Mouse (Mus musculus): ENCODE measurements around the gene Brpf1.

Brpf1 gene

DNA sequence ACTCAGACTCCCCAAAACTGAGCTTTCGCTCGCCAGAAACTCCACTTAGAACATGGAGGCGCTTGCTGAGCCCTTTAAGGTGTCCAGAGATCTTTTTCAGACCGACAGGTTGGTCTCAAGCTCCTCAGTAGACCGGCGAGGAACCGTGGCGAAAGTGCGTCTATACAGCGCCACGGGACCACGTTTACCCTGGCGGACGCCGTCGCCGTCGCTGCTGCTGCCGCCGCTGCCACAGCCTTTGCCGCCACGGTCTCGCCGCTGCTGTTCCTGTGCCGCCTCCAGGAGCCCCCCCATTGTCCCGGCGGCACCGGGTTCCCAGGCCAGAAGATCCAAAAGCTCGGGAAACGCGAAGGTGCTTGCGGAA, at the start of gene Brpf1:
Brpf1 (plus strand) TSS at position 152 of the 364 bp plus-strand sequence.
- no peak for DNase-seq (ENCODE audit: low spot score in 2 of 2)

DNA sequence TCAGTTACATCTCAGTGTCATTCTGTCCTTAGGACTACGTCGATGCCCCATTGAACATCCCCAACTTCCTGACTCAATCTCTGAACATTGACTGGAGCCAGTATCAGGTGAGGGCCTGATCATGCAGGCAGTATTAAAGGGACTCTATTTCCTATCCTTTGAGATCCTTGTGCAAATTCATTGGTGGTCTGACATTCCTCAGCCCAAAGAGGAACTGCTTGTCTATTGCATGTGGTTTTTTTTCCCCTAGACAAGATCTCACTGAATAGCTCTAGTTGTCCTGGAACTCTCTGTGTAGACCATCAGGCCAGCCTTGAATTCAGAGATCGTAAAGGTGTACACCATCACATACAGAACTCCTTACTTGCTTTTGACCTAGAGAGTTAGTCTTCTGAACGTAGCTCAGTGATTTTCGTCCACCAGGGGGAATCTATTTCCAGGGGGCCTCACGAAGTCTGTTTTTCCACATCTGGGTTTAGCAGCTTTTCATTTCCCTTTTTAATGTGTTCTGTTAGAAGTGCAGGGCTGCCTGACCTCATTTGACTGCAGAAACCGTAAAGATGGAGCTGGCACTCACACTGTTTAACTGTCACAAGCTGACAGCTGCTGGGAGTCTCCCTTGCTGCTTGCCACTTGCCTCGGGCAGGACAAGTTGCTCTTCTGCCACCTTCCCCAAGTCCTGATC, 45.6 kb upstream of the Brpf1 start:
- DNase-seq (ENCODE audit: low spot score in 2 of 2), result no peak

DNA sequence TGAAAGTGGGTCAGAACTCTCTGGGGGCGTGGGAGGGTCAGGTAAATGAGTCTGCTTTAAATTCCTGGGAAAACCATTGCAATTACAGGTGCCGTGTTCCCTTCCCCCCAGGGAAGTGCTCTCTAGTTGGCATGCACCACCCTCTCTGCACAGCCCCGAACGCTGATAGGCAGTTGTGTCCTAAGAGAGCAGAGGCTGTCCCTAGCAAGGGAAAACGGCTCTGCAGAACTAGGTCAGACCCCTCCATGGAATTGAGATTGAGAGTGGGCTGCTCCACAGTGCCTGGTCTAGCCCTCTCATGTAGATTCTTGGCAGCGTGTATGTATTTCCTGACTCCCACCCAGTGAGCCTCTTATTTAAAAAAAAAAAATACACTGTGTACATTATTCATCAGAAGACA, 43.4 kb upstream of the Brpf1 start:
- no peak for DNase-seq (ENCODE audit: low spot score in 2 of 2)

DNA sequence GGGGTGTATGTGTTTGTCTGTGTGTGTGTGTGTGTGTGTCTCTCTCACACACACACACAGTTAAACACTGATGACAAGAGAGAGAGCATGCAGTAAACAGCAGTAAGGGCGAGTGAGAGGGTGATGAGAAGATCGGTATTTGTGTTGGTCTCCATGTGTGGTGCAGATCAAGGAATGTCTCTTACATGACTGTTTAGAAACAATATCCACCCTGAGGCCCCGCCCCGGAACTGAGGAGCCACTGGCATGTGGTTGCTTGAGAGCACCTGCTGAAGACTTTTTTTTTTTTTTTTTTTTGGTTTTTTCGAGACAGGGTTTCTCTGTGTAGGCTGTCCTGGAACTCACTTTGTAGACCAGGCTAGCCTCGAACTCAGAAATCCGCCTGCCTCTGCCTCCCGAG, 42.5 kb upstream of the Brpf1 start:
- DNase-seq (ENCODE audit: low spot score in 2 of 2), result no peak

DNA sequence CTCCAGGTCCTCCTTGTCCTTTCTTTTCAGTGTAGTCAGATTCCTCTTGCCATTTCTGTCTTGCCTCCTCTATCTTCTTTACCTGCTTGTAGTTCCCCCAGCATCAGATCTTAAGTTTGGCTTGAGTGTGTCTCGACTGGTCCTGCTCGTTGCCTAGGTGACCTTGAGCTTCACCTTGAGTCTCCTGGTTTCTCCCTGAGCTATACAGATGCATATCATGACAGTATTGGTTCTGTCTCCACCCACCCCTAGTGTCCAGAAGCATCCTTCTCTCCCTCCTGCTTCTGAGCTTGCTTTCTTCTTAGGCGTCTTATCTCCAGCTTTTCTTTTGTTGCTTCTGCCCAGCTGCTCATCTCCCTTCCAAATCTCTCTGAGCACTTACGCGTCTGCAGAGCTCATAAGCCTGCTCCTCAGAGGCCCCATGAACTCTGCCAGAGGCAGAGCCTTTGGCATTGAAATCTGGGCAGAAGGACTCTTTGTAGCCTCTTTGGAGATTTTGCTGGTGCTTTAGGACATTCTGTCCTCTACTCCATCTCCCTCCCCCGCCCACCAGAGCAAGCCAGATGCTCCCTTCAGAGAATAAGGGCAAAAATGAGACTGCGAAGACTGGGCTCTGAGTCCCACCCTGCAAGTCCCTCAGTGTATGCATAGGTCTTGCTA, 39.8 kb upstream of the Brpf1 start:
- no peak for DNase-seq (ENCODE audit: low spot score in 2 of 2)

DNA sequence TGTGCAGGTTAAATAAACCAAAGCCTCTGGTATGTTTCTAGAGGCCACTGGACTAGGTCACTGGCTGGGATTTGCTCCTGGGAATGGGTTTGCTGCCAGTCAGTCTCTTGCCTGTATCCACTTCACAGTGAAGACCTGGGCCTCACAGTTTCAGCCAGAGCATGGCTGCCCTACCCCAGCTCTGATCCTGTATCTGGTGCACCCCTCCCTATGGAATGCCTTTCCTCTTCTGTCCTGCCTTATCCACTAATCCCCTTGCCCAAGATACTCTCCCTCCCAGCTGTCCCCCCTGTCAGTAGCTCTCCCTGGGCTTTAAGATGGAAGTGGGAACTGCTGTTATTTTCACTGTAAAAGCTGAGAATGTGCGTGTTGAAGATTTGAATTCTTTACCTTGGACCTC, 38.9 kb upstream of the Brpf1 start:
- no peak for DNase-seq (ENCODE audit: low spot score in 2 of 2)

DNA sequence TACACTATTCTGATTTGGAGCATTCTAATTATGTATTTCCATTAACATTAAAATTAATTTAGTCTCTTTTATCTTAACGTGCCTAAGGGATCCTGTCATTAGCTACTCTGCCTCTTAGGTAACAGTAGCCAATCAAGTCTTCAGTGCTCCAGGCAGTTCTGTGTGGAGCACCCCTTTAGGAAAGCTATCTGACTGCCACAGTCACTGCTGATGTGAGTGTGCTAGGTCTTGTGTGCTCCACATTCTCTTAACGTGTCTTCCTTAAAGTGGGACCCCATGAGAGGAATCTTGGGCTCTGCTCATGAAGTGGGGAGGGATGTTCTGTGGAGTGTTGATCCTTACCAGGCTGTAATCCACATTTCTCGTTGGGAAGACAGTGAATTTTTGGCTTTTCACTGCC, 34.6 kb upstream of the Brpf1 start:
- no peak for DNase-seq (ENCODE audit: low spot score in 2 of 2)

DNA sequence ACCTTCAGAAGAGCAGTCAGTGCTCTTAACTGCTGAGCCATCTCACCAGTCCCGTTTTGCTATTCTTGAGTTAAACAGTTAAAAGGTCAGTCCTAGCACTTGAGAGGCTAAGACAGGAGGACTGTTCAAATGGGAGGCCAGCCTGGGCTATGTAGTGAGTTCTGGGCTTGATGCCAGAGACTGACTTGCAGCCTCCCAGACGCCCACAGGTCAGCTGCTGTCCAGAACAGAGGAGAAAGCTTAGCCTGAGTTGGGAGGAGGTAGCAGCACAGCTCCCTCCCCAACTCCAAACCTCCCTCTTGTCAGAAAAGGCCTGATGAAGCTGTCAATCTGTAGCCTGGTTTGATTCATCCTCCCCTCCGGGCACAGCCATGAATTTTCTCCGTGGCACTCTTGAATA, 30.1 kb upstream of the Brpf1 start:
- no peak for DNase-seq (ENCODE audit: low spot score in 2 of 2)

DNA sequence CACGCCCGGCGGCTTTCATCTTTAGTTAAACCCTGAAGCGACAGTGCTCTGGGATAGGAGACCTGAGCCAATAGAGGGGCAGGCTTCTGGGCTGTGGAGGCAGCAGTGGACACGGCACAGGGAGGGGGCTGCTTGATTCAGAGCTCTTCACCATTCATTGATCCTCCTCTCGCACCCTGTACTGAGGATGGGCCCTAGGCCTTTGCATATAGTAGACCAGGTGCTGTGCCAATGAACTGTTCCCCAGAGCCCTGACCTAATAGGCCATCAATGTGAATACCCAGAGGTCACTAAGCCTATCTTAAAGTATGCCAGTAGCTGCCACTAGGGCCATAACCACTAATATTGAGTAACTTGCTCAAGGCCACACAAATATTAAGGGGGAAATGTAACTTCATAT, 25.3 kb upstream of the Brpf1 start:
- no peak for DNase-seq (ENCODE audit: low spot score in 2 of 2)

DNA sequence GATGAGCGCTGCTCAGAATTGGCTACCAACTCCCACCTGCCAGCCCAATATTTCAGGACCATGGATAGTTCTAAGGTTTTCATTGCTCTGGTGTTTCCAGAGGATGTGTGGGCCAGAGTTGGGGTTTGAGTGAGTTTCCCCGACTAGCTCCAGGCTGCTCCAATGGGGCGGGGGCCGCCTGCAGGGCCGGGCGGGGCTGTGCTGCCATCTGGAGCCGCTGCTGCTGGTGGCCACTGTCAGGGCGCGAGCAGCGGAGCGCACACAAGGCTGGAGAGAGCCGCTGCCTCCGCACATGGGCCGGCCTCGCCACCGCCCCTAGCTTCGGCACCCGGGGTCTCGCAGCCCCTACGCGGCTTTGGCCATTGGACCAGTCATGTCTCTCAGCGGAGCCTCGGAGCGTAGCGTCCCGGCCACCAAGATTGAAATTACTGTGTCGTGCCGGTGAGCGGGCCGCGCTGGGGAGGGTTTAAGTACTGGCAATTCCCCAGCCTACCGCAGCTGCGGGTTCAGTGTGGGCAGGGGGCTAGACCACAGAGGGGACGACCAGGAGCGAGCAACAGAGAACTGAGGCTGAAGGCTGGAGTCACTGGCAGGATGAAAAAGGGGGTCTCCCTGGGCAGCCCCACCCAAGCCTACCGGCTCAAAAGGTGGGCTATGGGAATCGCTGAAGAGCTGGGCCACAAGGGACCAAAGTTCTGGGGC, 24.7 kb upstream of the Brpf1 start, which contains the start of gene Cpne9:
Cpne9 (plus strand) TSS at position 207 of the 702 bp plus-strand sequence.
- peak; percentile 24 to 40 for DNase-seq (ENCODE audit: low spot score in 2 of 2)

DNA sequence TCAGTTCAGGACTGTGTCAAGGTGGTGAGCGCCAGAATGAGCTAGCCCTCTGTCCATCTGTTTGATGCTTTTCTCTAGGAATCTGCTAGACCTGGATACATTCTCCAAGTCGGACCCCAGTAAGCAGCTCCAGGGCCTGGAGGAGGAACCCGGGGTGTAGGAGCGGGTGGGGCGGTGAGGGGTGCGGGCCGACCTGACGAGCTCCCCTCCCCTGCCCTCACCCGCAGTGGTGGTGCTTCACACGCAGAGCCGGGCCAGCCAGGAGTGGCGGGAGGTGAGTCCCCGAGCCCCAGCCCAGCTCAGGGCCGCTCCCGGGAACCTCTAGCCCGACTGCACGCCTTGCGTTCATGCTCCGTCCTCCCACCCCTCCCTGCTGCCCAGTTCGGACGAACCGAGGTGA, 24.0 kb upstream of the Brpf1 start:
- DNase-seq (ENCODE audit: low spot score in 2 of 2), result no peak

DNA sequence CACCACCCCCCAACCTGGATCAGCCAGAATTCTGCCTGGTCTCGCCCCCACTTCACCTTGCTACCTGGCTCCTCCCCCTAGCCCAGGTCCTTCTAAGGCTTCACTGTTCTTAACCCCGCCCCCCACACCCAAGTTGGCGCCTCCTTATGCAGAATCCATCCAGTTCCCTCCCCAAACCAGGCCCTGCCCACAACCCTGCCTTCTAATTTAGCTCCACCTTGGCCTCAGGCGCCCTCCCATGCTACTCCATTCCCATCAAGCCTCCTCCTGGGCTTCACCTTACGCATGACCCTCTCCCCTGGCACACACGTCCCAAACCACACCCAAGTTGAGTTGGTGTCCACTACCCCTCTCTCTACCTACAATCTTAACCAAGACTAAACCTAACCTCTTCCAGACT, 23.4 kb upstream of the Brpf1 start:
- no peak for DNase-seq (ENCODE audit: low spot score in 2 of 2)

DNA sequence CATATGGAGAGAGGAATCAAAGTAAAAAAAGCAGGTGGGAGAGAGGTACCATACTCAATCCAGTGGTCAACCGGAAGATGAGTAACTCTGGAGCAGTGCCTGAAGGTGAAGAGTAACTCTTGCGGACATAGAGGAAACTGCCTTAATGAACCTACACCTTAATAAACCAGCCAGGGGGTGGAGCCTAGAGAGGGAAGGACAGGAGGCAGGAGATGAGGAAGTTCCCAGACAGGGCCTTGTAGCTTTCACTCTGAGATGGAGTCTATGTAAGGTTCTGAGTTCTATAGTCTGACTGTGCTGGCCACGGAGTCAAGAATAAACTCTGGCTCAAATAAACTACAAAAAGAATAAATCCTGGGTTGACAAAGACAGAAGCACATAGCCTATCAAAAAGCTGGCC, 22.0 kb upstream of the Brpf1 start:
- DNase-seq (ENCODE audit: low spot score in 2 of 2), result no peak

DNA sequence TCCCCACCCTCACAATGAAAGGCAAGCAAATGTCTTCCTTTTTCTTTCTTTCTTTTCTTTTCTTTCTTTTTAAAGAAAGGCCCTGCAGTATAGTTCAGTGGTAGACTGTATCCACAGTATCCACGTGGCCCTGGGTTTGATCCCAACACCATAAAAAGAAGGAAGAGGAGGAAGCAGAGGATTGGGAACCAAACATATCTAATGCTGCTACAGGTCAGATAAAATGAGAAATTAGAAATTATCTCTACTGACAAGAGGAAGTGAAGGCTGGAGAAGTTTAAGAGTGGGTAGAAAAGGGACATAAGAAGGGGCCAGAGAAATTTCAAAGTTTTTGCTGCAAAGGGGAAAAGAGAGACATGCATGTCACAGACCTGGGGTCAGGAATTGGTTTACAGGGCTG, 20.6 kb upstream of the Brpf1 start:
- no peak for DNase-seq (ENCODE audit: low spot score in 2 of 2)

DNA sequence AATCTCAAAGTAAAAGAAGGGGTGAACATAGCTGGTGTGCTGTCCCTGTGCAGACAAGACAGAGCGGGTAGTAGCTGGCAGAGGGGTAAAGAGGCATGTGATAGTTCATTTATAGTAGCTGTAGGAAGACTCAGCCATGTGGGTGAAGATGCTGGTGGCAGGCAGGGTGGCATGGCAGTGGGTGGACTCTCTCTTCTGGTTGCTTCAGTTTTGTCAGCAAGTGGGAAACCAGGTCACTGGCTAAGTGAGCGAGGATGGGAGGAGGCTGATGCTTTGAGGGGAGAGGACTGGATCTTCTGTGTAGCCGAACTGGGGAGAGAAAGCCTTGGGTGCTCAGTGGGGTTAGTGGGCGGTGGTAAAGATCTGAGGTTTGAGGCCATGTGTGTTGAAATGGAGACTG, 19.7 kb upstream of the Brpf1 start:
- DNase-seq (ENCODE audit: low spot score in 2 of 2), result peak in 1 of 2 experiments; percentile 29

DNA sequence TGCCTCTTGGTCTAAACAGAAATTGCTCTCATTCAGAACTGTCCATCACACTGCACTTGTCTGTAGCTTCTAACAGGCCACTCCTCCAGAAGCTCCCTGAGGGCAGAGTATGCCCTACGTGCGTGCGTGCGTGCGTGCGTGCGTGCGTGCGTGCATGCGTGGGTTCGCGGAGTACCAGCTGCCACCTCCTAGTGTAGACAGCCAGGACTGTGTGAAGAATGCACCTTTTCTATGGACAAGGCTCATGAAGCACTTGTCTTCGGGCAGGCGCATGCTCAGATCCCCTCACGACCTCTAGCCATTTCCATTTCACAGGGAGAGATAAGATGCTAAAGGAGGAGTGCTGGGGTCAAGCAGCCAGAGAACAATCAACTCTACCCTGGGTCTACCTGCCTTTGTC, 17.6 kb upstream of the Brpf1 start:
- no peak for DNase-seq (ENCODE audit: low spot score in 2 of 2)

DNA sequence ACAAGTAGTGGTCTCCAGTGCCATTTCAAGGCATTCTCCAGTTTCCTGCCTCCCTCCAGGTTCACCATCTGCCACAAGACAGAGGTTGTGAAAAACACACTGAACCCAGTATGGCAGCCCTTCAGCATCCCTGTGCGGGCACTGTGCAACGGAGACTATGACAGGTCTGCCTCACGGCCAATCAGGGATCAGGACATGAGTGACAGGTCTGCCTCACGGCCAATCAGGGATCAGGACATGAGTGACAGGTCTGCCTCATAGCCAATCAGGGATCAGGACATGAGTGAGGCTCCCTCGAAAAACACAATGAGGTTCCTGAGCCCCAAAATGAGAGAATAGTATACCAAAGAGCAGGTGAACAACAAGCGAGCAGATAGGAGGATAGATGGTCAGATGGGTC, 16.6 kb upstream of the Brpf1 start:
- DNase-seq (ENCODE audit: low spot score in 2 of 2), result no peak

DNA sequence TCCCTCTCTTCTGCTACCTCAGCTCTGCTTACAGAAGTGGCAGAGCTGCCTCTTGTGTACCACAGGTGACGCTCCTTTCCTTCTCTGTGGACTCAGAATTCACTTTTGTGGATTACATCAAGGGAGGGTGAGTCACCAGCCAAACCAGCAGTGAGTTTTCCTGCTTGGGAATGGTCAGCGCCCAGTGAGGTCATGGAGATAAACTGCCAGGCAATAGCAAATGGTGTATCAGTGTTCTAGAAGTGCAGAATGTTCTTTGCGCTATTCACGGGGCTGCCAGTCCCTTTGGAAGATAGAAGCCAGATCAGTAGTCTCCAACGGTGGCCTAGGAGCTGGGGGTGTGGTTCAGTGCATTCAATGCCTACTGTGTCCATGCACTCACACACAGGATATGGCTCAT, 14.0 kb upstream of the Brpf1 start:
- DNase-seq (ENCODE audit: low spot score in 2 of 2), result no peak

DNA sequence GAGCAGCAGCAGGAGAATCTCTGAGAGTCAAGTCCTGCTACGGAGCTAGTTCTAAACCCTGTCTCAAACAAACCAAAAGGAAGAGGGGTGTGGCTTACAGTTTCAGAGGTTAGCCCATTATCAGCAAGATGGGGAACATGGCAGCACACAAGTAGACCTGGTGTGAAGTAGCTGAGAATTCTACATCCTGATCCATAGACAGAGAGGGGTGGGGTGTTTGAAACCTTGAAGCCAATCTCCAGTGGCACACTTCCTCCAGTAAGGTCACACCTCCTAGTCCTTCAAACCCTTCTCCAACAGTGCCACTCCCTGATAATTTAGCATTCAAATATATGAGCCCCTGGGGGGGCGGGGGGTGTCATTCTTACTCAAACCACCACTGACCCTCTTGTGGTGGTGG, 10.9 kb upstream of the Brpf1 start:
- no peak for DNase-seq (ENCODE audit: low spot score in 2 of 2)

DNA sequence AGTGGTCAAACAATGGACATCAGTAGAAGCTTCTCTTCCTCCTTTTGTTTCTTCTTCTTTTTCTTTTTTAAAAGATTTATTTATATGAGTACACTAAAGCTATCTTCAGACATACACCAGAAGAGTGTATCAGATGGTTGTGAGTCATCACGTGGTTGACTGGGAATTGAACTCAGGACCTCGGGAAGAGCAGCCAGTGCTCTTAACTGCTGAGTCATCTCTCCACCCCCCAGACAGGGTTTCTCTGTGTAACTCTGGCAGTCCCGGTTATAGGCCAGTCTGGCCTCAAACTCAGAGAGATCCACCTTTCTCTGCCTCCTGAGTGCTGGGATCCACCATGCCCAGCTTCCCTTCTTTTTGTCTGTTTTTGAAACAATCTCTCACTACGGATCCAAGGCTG, 10.3 kb upstream of the Brpf1 start:
- DNase-seq (ENCODE audit: low spot score in 2 of 2), result no peak

DNA sequence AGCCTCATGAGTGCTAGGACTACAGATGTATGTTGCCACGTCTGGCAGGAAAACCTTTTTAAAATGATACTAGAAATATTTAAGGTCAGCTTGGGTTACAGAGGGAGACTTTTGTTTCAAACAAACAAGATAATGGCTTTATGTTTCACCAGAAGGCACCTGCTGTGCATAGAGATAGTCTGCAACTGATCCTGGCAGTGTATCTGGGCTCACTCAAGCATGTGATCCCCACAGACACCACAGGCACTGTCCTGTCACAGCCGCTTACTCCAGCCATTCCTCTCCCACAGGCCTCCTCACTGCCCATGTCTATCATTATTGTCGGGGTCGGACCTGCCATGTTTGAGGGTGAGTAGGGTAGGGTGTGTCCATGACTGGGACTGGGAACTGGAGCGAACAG, 5.6 kb upstream of the Brpf1 start:
- no peak for DNase-seq (ENCODE audit: low spot score in 2 of 2)

DNA sequence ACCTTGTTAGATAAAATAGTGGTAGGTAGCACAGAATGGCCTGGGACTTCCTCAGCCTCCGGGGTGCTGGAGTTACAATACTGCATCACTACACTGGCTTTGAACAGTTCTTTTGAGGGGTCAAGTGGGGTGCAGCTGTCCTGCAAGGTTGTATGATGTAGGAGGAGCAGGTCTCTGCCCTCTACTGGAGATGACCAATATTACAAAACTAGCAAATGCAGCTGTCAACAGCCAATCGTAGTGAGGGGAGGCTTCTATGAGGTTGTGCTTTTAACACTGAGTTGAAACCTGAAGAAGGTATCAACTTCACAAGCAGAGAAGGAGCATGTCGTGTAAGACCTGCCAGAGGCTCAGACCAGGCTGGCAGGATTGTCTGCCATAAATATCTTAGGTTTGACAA, 4.7 kb upstream of the Brpf1 start:
- DNase-seq (ENCODE audit: low spot score in 2 of 2), result no peak

DNA sequence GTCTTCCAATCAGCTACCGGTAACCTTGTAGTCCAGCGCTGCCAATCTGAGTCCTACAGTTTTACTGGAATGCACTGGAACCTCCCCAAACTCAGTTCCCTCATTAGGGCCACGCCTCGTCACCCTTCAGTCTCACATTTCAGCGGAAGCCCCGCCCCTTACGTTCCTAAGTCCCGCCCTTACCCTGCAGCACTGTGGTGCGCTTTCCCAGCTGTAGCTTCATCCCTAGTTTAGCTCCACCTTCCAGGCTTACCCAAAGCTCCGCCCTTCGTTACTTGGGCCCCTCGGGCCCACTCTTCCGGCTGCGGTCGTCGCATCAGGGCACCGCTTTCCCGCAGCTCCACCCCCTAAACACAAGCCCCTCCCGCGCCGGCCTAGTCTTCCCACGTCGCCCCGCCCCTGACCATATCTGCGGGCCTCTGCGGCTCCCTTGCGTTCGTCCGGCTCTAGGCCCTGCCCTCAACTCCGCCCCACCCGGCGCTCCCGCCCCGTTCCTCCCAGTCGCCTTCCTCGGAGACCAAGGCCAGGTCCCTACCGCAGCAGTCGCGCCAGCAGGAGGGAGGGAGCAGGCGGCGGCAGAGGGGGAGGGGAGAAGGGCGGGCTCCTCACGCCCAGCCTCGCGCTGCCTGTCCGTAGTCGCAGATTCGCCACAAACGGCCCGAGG, 483 bp upstream of the Brpf1 start:
- DNase-seq (ENCODE audit: low spot score in 2 of 2), result peak; percentile 94 to 98

Measured in frontal cortex, postnatal 25 days (tissue).